Mouse (Mus musculus) left cerebral cortex, adult 2 months (tissue): ENCODE results near the gene Snrnp35. TPM values are rescaled to one million over a fixed set of nuclear protein-coding genes. Genes with fewer than 3 reads are reported as not detected.

Experiments used
- DNase-seq, 2 experiments: peaks; one replicate each; pipeline ENCODE4 v3.0.0; 2021 to 2022; ENCODE audit warnings: low spot score in 2 of 2, mixed read lengths in 1 of 2; ENCODE audit errors: extremely low spot score in 1 of 2
- H3K27ac ChIP-seq: fragments of 200-600 bp; 2 replicates; pipeline ENCODE4 v1.8.1; 2022
- H3K4me3 ChIP-seq: fragments of 200-600 bp; 2 replicates; pipeline ENCODE4 v1.8.1; 2022
- CTCF ChIP-seq: fragments of 200-600 bp; IDR thresholded peaks from 2 replicates; pipeline ENCODE4 v1.8.1; 2022; ENCODE audit warnings: antibody characterized with exemption, mild to moderate bottlenecking, moderate library complexity
- intact Hi-C: fragments of 180-260 bp; cut with DNase I; formaldehyde crosslinking; loops from one replicate; pipeline ENCODE4 v1.15.1; 2025
- total RNA-seq, 2 experiments: library from RNA; stranded (reverse); gene quantifications; 2 replicates each; pipeline ENCODE4 v1.2.3; 2021

Gene Snrnp35
- total RNA-seq, 2 experiments from 2014 or later, result 19.9 to 20.8 TPM

GRCm38 (mm10) chr5:124506731-124507359 lies 23.9 kb downstream of the Snrnp35 start:
- TF ChIP-seq CTCF, result no peak; the same call in 1 of the 2 replicates
- Histone ChIP-seq H3K4me3 (no peak overlapping the region), H3K27ac (peak overlapping the region; percentile 60)
- intact Hi-C loops, result no loop called here
- DNase-seq, result no peak

- H3K27ac ChIP-seq, result no peak overlapping the region
- no peak overlapping the region for H3K4me3 ChIP-seq
- no peak for DNase-seq
- TF ChIP-seq CTCF, result no peak
- intact Hi-C loops, result no loop called here
Measured at GRCm38 (mm10) chr5:124509200-124509599, 26.3 kb downstream of the Snrnp35 start.

GRCm38 (mm10) chr5:124509742-124510237 lies 26.9 kb downstream of the Snrnp35 start:
- H3K4me3 ChIP-seq, result no peak overlapping the region
- TF ChIP-seq CTCF, result no peak
- H3K27ac ChIP-seq, result peak overlapping the region; percentile 47
- intact Hi-C loops, result no loop called here
- DNase-seq, result no peak

GRCm38 (mm10) chr5:124510536-124511050 lies 27.7 kb downstream of the Snrnp35 start:
- intact Hi-C loops, result no loop called here
- no peak for DNase-seq
- peak overlapping the region; percentile 47; the same call in 1 of the 2 replicates for H3K27ac ChIP-seq
- no peak overlapping the region for H3K4me3 ChIP-seq
- TF ChIP-seq CTCF, result no peak

- no peak for DNase-seq
- peak overlapping the region; percentile 40 for H3K27ac ChIP-seq
- H3K4me3 ChIP-seq, result no peak overlapping the region
- TF ChIP-seq CTCF, result no peak
- intact Hi-C loops, result no loop called here
Measured at GRCm38 (mm10) chr5:124515789-124516188, 32.9 kb downstream of the Snrnp35 start.

- Histone ChIP-seq H3K4me3 (no peak overlapping the region), H3K27ac (peak overlapping the region; percentile 79)
- intact Hi-C loops, result loop anchor here (1.0 kb wide), 1 partner anchor 15 kb away; no protein-coding TSS in a partner anchor
- peak; percentile 66 to 79 for DNase-seq
- peak; percentile 47 for TF ChIP-seq CTCF
Measured at GRCm38 (mm10) chr5:124518648-124519047, 35.7 kb downstream of the Snrnp35 start.

GRCm38 (mm10) chr5:124521588-124521987 lies 38.7 kb downstream of the Snrnp35 start:
- intact Hi-C loops, result no loop called here
- DNase-seq, result no peak
- Histone ChIP-seq H3K27ac (0 out of 2 replicates have a peak overlapping the region, but pooled peaks have one; percentile 9), H3K4me3 (no peak overlapping the region)
- no peak for TF ChIP-seq CTCF

- intact Hi-C loops, result no loop called here
- H3K27ac ChIP-seq, result no peak overlapping the region
- TF ChIP-seq CTCF, result peak; percentile 34
- H3K4me3 ChIP-seq, result no peak overlapping the region
- no peak for DNase-seq
Measured at GRCm38 (mm10) chr5:124523032-124523431, 40.1 kb downstream of the Snrnp35 start.

GRCm38 (mm10) chr5:124524943-124525342 lies 42.0 kb downstream of the Snrnp35 start:
- DNase-seq, result no peak
- no peak for TF ChIP-seq CTCF
- intact Hi-C loops, result no loop called here
- H3K4me3 ChIP-seq, result no peak overlapping the region
- no peak overlapping the region for H3K27ac ChIP-seq

- Histone ChIP-seq H3K27ac (peak overlapping the region; percentile 97; the same call in 1 of the 2 replicates), H3K4me3 (peak overlapping the region; percentile 93)
- intact Hi-C loops, result no loop called here
- DNase-seq, result no peak
- TF ChIP-seq CTCF, result no peak
Measured at GRCm38 (mm10) chr5:124528351-124528750, 45.4 kb downstream of the Snrnp35 start.

GRCm38 (mm10) chr5:124528791-124529190 lies 45.9 kb downstream of the Snrnp35 start:
- Histone ChIP-seq H3K4me3 (peak overlapping the region; percentile 93), H3K27ac (peak overlapping the region; percentile 97)
- no peak for TF ChIP-seq CTCF
- intact Hi-C loops, result no loop called here
- no peak for DNase-seq

- H3K27ac ChIP-seq, result peak overlapping the region; percentile 97
- intact Hi-C loops, result no loop called here
- no peak for DNase-seq
- TF ChIP-seq CTCF, result no peak
- peak overlapping the region; percentile 93 for H3K4me3 ChIP-seq
Measured at GRCm38 (mm10) chr5:124529191-124529651, 46.3 kb downstream of the Snrnp35 start.
